Mouse (Mus musculus): ENCODE results near the gene Kansl3.

Kansl3 gene

GRCm38 (mm10) chr1:36321829-36322573, 47.0 kb downstream of the Kansl3 start:
- no peak for DNase-seq (ENCODE audit: low spot score)

- DNase-seq (ENCODE audit: low spot score), result no peak
Observed at GRCm38 (mm10) chr1:36321164-36321563, 47.8 kb downstream of the Kansl3 start.

- no peak for DNase-seq (ENCODE audit: low spot score)
Observed at GRCm38 (mm10) chr1:36315776-36316100, 53.2 kb downstream of the Kansl3 start.

DNA sequence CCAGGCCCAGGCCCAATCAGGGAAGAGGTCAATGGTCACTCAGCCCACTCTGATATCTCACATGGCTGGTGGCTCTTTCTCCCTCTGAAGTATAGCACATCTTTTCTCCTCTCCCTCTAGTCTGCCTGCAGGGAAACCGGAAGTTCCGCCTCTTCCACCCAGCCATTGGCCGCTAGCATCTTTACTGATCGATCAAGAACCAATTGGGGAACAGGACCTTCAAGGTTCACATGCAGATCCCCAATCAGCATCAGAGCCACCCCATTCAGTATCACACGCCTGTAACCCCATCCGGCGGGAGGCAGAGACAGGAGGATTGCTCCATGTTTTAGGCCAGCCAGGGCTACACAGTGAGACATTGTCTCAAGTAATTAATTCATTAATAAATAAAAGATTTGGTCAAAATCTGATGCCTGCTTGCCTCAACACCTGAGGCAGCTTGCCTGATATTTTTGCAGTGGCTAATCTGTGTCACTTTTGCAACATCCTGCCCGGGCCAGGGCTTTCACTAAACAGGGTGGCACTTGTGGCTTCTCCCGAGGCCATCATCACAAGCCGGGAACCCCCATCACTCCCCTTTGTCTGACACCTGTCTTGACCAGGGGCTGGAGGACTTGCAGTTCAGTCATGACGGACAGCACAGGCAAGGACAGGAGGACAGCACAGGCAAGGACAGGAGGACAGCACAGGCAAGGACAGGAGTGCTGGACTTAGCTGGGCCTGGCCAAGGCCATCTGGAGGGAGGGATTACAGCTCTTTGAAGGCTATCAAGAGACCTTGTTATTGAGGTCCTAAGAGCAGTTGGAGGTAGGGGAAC, 53.8 kb downstream of the Kansl3 start:
- no peak for DNase-seq (ENCODE audit: low spot score)

DNA sequence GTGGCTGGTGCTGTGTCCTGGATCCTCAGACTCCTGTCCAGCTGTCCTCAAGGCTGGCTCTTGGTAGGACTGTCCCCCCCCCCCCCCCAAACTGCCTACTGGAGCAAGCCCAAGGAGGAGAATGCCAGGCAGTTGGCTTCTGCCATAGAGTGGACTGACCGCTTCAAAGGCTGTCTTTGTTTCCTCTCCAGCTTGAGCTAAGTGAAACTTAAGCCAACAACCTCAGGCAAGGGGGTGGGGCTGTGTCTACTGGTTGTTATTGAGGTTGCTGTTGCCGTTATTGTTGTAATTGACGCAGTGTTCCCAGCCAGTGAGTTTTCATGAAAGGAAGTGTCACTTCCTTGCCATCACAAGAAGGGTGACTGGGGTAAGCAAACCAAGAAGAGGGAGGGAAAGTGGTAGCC, 59.5 kb downstream of the Kansl3 start:
- no peak for DNase-seq (ENCODE audit: low spot score)

DNA sequence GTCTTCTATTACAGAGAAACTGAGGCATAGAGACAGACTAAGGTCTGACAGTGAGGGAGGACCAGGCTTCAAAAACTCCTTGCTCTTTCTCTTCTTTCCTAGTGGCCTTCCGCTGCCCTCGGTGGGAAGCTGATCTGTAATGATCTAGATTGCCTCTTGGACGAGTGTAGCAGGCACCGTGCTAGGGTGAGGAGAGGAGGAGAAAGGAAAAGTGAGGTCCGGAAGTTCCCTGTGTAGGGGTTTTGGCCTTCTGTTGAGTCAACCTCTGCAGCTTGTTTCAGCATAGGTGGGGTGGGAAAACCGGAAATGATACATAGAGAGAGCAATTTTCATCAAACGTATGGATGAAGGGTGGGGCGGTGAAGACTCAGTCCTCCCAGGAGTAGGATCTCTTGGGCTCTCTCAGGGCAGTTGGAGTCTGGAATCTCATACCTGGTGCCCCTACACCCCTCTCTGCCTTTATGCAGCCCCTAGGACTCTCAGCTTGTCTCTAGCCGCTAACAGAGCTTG, 60.0 kb downstream of the Kansl3 start:
- no peak for DNase-seq (ENCODE audit: low spot score)

DNA sequence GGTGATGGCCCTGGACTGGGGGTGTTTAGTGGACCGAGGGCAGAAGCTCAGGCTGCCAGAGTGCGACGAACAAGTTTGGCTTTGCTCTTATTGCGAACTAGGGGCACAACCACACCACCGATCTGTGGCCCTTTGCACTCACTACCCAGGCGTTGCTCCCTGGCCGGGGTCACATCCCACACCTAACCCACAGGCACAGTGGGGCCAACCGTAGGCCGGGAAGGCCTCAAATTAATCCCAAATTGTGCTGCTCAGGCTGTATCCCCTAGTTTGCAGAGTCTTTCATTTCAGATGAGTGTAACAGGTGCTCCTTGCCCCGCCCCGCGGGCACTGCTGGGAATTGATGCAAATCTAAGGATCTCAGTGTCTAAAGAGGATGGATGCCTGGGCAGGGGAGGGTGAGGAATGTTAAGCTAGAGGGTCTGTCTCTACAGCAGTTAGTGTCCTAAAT, 60.5 kb downstream of the Kansl3 start:
- no peak for DNase-seq (ENCODE audit: low spot score)

GRCm38 (mm10) chr1:36307495-36308280, 61.3 kb downstream of the Kansl3 start, which contains the start of gene Arid5a:
Gene Arid5a (plus strand): TSS chr1:36307733.
- DNase-seq (ENCODE audit: low spot score), result peak; percentile 82

DNA sequence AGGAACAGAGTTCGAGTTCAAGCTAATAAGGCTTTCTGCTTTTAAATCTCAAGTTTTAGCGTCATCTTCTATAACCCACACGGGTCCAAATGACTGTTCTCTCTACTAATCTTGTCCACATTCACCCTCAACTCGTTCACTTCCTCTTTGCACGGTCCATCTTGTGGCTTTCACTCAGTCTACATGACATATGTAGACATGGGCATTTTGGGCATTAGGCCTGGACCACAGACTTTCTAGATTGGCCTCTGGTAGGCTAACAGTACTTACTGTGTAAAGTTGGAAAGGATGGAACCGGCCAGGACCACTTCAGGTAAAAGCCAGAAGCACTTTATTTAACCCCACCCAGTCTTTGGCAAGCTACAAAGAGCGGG, 61.9 kb downstream of the Kansl3 start:
- DNase-seq (ENCODE audit: low spot score), result no peak

- DNase-seq (ENCODE audit: low spot score), result no peak
Observed at GRCm38 (mm10) chr1:36306120-36306519, 62.9 kb downstream of the Kansl3 start.

DNA sequence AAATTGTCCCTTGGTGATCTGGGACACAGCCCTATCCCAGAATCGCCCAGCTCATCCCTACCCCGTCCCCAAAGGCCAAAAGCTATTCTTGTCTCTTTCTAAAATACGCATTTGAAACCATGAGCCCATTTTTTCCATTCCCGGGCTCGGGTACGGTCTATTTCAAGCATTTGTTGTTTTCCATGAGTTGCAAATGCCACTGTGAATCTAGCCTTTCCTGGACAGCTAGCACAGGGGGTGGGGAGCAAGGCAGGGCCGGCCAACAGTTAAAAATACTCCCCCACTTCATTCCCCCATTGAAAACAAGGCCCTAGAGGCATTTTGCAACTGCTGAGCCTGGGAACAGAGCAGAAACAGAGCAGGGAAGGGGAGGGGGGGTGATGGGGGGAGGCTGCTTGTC, 64.2 kb downstream of the Kansl3 start:
- DNase-seq (ENCODE audit: low spot score), result no peak

DNA sequence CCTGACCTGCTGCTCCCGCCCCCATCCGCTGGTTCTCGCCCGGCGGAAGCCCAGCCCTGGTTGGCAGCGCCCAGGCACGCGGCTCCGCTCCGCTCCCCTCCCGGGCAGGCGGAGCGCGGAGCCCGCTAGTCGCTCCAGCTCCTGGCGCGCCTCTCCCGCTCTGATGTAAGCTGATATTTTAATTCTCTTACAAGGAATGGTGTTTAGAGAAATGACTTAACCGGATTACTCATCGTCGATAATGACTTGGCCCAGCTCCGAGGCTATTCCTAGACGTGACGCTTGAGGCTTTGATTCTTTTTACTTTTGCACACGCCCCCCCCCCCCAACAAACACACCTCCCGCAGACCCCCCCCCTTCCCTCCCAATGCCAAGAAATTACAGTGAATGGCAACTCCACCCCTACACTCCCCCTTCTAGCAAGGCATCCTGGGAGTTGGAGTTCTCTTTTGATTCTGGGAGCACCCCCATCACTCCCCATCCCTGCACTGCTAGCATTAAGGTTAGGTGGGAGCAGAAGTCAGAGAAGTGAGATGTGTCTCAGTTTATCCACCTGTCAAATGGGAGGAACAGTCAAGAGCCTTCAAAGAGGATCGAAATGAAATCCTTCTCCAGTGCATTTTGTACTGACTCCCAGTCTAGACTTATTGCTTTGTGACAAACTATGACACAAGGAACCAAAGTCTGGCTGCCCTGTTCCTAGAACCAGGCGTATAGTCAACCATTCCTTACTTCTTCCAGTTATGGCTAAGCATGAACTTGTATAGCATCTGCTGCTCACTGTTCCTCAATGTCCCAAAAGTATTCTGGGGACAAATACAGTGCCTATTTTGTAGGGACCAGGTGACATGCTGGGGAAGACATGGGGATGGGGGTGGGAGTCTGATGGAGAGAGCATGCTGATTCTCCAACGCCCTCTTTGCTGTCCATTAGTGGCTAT, 65.3 kb downstream of the Kansl3 start:
- DNase-seq (ENCODE audit: low spot score), result peak; percentile 65

DNA sequence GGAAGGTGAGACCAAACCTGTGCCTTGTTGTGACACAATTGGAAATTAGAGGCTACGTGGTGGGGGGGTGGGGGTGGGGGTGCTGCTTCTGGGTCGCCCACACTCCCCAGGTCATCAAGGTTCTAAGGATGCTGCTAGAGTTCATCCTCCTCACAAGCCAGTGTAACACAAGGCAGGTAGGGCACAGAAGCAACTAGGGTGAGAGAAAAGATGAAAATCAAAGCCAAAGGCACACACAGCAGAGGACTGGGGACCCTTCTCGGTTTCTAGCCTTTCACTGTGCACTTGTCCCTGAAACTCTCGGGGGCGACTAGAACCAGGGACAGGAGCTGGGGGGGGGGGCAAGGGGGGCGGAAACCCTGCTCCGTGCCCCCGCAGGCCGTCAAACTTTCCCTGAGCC, 66.0 kb downstream of the Kansl3 start:
- no peak for DNase-seq (ENCODE audit: low spot score)

DNA sequence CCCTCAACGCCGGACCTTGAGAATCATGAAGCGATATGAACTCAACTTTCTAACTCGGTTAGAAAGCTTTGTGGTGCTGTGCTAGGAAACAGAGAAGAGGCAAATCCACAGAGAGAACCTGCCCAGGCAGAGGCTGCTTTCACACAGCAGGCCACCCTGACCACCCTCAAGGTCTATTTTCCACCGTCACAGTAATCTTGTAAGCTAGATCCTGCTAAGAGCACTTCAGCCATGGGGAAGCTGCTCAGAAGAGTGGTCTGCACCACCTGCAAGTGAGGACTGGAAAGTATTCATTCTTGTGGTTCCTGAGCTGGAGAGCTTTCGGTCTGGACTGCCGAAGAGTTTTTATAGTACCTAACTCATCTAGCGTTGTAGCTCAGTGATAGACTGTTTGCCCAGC, 66.7 kb downstream of the Kansl3 start:
- no peak for DNase-seq (ENCODE audit: low spot score)

GRCm38 (mm10) chr1:36300486-36300885, 68.5 kb downstream of the Kansl3 start:
- DNase-seq (ENCODE audit: low spot score), result no peak

- no peak for DNase-seq (ENCODE audit: low spot score)
Observed at GRCm38 (mm10) chr1:36299676-36300075, 69.3 kb downstream of the Kansl3 start.

- DNase-seq (ENCODE audit: low spot score), result no peak
Observed at GRCm38 (mm10) chr1:36299126-36299525, 69.9 kb downstream of the Kansl3 start.

- no peak for DNase-seq (ENCODE audit: low spot score)
Observed at GRCm38 (mm10) chr1:36298107-36298506, 70.9 kb downstream of the Kansl3 start.

GRCm38 (mm10) chr1:36296466-36297149, 72.4 kb downstream of the Kansl3 start:
- DNase-seq (ENCODE audit: low spot score), result no peak

GRCm38 (mm10) chr1:36294402-36294801, 74.6 kb downstream of the Kansl3 start:
- DNase-seq (ENCODE audit: low spot score), result no peak

DNA sequence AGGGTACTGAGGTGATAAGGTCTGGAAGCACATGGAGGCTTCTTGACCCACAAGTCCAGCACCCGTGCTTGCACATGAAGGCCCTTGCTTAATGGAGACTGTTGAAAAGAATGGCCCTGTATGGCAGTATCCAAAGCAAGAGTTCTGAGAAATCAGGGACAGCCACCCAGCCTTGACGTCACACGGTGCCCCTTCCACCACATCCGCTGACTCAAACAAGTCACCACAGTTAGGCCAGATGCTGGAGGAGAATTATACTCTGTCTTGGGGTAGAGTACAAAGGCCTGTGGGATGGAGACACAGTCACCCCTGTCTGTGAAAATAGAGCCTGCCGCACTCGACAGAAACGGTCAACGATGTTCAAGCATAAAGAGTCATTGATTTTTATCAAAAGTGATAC, 75.5 kb downstream of the Kansl3 start:
- DNase-seq (ENCODE audit: low spot score), result no peak

Measured in ovary, postnatal 36 days (tissue).